Mouse (Mus musculus) C2C12 (cell line): ENCODE measurements around the gene Mrpl57. TPM values are rescaled to one million over a fixed set of nuclear protein-coding genes. Genes with fewer than 3 reads are reported as not detected.
"Not testable (repeated sequence)": the region's sequence is repeated elsewhere in the genome, so short reads cannot be mapped to it uniquely, and the experiment has no call there.

Experiments
- H3K27me3 ChIP-seq: one replicate; pipeline ENCODE4 v1.6.1; 2011; ENCODE audit not compliant: control insufficient read depth, insufficient read depth, insufficient read length
- H3K36me3 ChIP-seq: one replicate; pipeline ENCODE4 v1.6.1; 2011; ENCODE audit not compliant: control insufficient read depth, insufficient read depth
- H3K4me3 ChIP-seq: one replicate; pipeline ENCODE4 v1.5.1; 2011; ENCODE audit warnings: mild to moderate bottlenecking, control low read depth; ENCODE audit not compliant: poor library complexity, insufficient read depth, severe bottlenecking
- H3K79me2 ChIP-seq: one replicate; pipeline ENCODE4 v1.6.1; 2011; ENCODE audit not compliant: control insufficient read depth, insufficient read depth
- H3K79me3 ChIP-seq: one replicate; pipeline ENCODE4 v1.6.1; 2011; ENCODE audit warnings: low read depth, control low read depth
- H3ac ChIP-seq: one replicate; pipeline ENCODE3; 2011; ENCODE audit warnings: low read depth; ENCODE audit not compliant: control insufficient read depth, insufficient read length
- CEBPB ChIP-seq: IDR thresholded peaks from one replicate; pipeline ENCODE4 v1.6.1; 2011; ENCODE audit warnings: low read depth, mild to moderate bottlenecking, control low read depth, moderate library complexity
- CTCF ChIP-seq: IDR thresholded peaks from one replicate; pipeline ENCODE4 v1.5.1; 2011; ENCODE audit not compliant: control insufficient read depth, insufficient read depth, insufficient read length
- FOSL1 ChIP-seq: IDR thresholded peaks from one replicate; pipeline ENCODE4 v1.8.0; 2011; ENCODE audit warnings: mild to moderate bottlenecking, low read length; ENCODE audit not compliant: poor library complexity, insufficient read depth, severe bottlenecking
- MAX ChIP-seq: IDR thresholded peaks from one replicate; pipeline ENCODE4 v1.6.1; 2011; ENCODE audit warnings: mild to moderate bottlenecking, control low read depth
- MYOD1 ChIP-seq: IDR thresholded peaks from one replicate; pipeline ENCODE4 v1.6.1; 2011; ENCODE audit warnings: low read depth; ENCODE audit not compliant: control insufficient read depth, insufficient read length
- MYOG ChIP-seq: IDR thresholded peaks from one replicate; pipeline ENCODE4 v1.6.1; 2011; ENCODE audit not compliant: control insufficient read depth, insufficient read length; ENCODE audit errors: extremely low read depth
- USF1 ChIP-seq: IDR thresholded peaks from one replicate; pipeline ENCODE4 v1.6.1; 2011; ENCODE audit warnings: low read depth, mild to moderate bottlenecking, control low read depth, moderate library complexity
- polyA plus RNA-seq: library from polyadenylated mRNA; unstranded; fragments of >200 nt; fragmentation: generic; extraction: Trizol; gene quantifications from one replicate; pipeline ENCODE4 v1.2.1, GENCODE M21; 2012; ENCODE audit warnings: missing spikeins

Mrpl57 gene
- polyA plus RNA-seq, 1 experiment, result 137 TPM

- Histone ChIP-seq H3ac (no peak overlapping the region), H3K79me3 (peaks cover 29% of the 10 kb centered on the region), H3K79me2 (peaks cover 44% of the 10 kb centered on the region), H3K4me3 (no peak overlapping the region), H3K27me3 (no peaks in the 10 kb centered on the region), H3K36me3 (peaks cover 66% of the 10 kb centered on the region)
- no peak for TF ChIP-seq FOSL1
- TF ChIP-seq MYOD1, result no peak
- no peak for TF ChIP-seq MYOG
- TF ChIP-seq CEBPB, result no peak
- TF ChIP-seq MAX, result no peak
- no peak for TF ChIP-seq CTCF
- TF ChIP-seq USF1, result no peak
These were observed 5.2 kb upstream of the Mrpl57 start for GRCm38 (mm10) chr14:57820839-57821238.

DNA sequence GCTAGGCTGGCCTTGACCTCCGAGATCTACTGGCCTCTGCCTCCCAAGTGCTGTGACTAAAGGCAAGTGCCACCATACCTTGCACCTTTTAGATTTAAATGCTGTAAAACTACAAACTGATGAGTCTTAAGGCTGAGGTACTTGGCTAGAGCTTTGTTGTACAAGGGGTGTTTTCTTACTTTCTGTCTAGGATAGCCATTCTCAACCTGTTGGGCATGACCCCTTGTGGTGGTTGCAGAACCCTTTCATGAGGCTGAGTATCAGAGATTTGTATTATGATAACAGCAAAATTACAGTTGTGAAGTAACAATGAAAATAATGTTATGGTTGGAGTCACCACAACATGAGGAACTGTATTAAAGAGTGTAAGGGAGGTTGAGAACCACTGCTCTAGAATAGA lies 1.2 kb downstream of the Mrpl57 start:
- peak overlapping the region; percentile 30 for H3ac ChIP-seq
- H3K79me3 ChIP-seq, result peaks cover 44% of the 10 kb centered on the region
- H3K79me2 ChIP-seq, result peaks cover 56% of the 10 kb centered on the region
- TF ChIP-seq CEBPB (no peak), FOSL1 (no peak), MAX (no peak), USF1 (no peak), MYOG (no peak), CTCF (no peak), MYOD1 (no peak)
- H3K36me3 ChIP-seq, result peaks cover 13% of the 10 kb centered on the region
- H3K27me3 ChIP-seq, result no peaks in the 10 kb centered on the region
- peak overlapping the region; percentile 71 for H3K4me3 ChIP-seq

- H3ac ChIP-seq, result no peak overlapping the region
- peaks cover 12% of the 10 kb centered on the region for H3K36me3 ChIP-seq
- TF ChIP-seq MYOG (no peak), FOSL1 (no peak), USF1 (no peak), MAX (no peak), CEBPB (no peak), CTCF (no peak), MYOD1 (no peak)
- H3K79me2 ChIP-seq, result no peaks in the 10 kb centered on the region
- no peaks in the 10 kb centered on the region for H3K79me3 ChIP-seq
- no peaks in the 10 kb centered on the region for H3K27me3 ChIP-seq
- H3K4me3 ChIP-seq, result no peak overlapping the region
These were observed 7.5 kb downstream of the Mrpl57 start for GRCm38 (mm10) chr14:57833526-57833925.

GRCm38 (mm10) chr14:57835157-57835556 lies 9.1 kb downstream of the Mrpl57 start:
- no peak overlapping the region for H3K4me3 ChIP-seq
- no peak overlapping the region for H3ac ChIP-seq
- no peaks in the 10 kb centered on the region for H3K79me3 ChIP-seq
- H3K27me3 ChIP-seq, result no peaks in the 10 kb centered on the region
- TF ChIP-seq MAX (no peak), CEBPB (no peak), MYOD1 (no peak), MYOG (no peak), USF1 (no peak), FOSL1 (no peak), CTCF (no peak)
- no peaks in the 10 kb centered on the region for H3K79me2 ChIP-seq
- H3K36me3 ChIP-seq, result peaks cover 14% of the 10 kb centered on the region

GRCm38 (mm10) chr14:57844535-57844934 lies 18.5 kb downstream of the Mrpl57 start:
- Histone ChIP-seq H3K4me3 (no peak overlapping the region), H3K36me3 (no peaks in the 10 kb centered on the region), H3K27me3 (no peaks in the 10 kb centered on the region), H3ac (no peak overlapping the region), H3K79me2 (no peaks in the 10 kb centered on the region), H3K79me3 (no peaks in the 10 kb centered on the region)
- no peak for TF ChIP-seq MAX

DNA sequence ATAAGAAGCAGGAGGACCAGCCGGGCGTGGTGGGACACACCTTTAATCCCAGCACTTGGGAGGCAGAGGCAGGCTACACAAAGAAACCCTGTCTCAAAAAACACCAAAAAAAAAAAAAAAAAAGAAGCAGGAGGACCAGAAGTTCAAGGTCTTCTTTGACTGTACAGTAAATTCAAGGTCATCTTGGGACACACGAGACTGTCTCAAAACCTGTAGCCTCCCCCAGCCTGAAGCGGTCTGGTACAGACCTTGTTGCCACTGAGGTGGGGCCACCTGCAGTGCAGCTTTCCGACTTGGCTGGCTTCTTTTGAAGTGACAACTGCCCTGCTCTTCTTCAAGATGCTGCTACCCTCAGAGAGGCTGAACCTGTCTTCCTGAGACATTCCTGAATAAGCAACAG lies 22.0 kb downstream of the Mrpl57 start:
- H3K36me3 ChIP-seq, result not testable (repeated sequence)

DNA sequence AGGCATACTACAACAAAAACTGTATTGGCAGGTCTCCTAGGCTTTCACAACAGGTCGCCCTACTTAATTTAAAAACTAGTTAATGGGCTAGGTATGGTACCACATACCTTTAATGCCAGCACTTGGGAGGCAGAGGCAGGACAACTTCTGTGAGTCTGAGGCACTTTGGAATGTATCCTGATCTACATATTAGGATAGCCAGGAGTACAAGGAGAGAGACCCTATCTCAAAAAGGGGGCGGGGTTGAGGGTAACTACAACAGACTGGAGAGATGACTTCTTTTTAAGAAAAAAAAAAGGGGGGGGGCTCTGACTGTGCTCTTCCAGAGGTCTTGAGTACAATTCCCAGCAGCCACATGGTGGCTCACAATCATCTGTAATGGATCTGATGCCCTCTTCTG lies 22.6 kb downstream of the Mrpl57 start:
- H3K79me2 ChIP-seq, result no peaks in the 10 kb centered on the region
- no peak overlapping the region for H3K4me3 ChIP-seq
- H3K79me3 ChIP-seq, result no peaks in the 10 kb centered on the region
- H3K36me3 ChIP-seq, result peaks cover 4% of the 10 kb centered on the region
- TF ChIP-seq CEBPB (no peak), USF1 (no peak), CTCF (no peak), MYOG (no peak), FOSL1 (no peak), MYOD1 (no peak), MAX (no peak)
- H3ac ChIP-seq, result no peak overlapping the region
- no peaks in the 10 kb centered on the region for H3K27me3 ChIP-seq

More for the DNA sequence above, 22.0 kb downstream of the Mrpl57 start:
- not testable (repeated sequence) for H3K4me3 ChIP-seq, H3K79me3 ChIP-seq, H3ac ChIP-seq, H3K27me3 ChIP-seq, H3K79me2 ChIP-seq
